Comparison of ENCODE assay signal across 8 mouse cellular contexts in the genomic region with DNA sequence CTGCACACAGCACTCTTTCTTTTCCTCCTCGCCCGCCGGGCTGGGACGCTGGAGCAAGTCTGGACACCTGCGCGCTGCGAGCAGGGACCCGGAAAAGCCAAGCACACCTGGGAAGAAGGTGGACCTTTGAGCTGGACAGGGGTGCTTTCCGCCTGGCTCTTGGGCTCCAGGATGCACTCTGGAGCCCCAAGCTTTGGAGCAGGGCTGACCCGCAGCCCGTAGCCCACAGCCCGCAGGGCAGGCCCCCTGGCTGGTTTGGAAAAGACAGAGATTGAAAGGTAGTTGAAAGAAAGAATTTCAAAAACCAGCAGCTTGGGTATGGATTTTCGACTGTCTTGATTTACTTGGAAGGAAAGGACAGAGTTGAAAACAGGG. TPM values are rescaled to one million over a fixed set of nuclear protein-coding genes. Genes with fewer than 3 reads are reported as not detected.
DNase-seq lines count a peak whose midpoint lies in the region; ATAC-seq and TF ChIP-seq lines count a peak whose summit lies in the region.

No protein-coding gene starts in this region.

- DNase-seq in heart, adult 2 months: no peak
- DNase-seq in forebrain, postnatal 0 days: no peak
- DNase-seq in adrenal gland, postnatal 25 days: no peak
- no peak for DNase-seq in cerebellum, adult 18-20 months
- no peak for DNase-seq in frontal cortex, adult 2 months (ENCODE audit: extremely low spot score in 1 of 2, low spot score in 1 of 2)

- peaks cover 10% of the 10 kb centered on the region; the same call in 1 of the 2 replicates for H3K27me3 ChIP-seq in heart, embryonic 13.5 days (replicated peaks)
- H3K27me3 ChIP-seq in heart, adult 2 months (ENCODE audit: control insufficient read depth, insufficient read depth, low read length): no peaks in the 10 kb centered on the region
- H3K27me3 ChIP-seq in E14TG2a.4 (ENCODE audit: insufficient read depth, low read length): peaks cover 26% of the 10 kb centered on the region
- no peaks in the 10 kb centered on the region for H3K27me3 ChIP-seq in forebrain, postnatal 0 days (ENCODE audit: insufficient read depth, low read length)
- peaks cover 25% of the 10 kb centered on the region for H3K27me3 ChIP-seq in liver, embryonic 15.5 days

- no peak overlapping the region for H3K27ac ChIP-seq in heart, embryonic 13.5 days (replicated peaks)
- H3K27ac ChIP-seq in heart, adult 2 months: no peak overlapping the region
- no peak overlapping the region for H3K27ac ChIP-seq in forebrain, postnatal 0 days (ENCODE audit: low read depth, low read length)
- no peak overlapping the region for H3K27ac ChIP-seq in liver, embryonic 15.5 days (replicated peaks)

- no peaks in the 10 kb centered on the region for H3K79me2 ChIP-seq in heart, adult 2 months (replicated peaks; ENCODE audit: control insufficient read depth, insufficient read depth, low read length)

- TF ChIP-seq CTCF in heart, adult 2 months (IDR thresholded peaks at IDR 0.05): no peak
- no peak for TF ChIP-seq CTCF in E14TG2a.4 (conservative IDR thresholded peaks at IDR 0.05; ENCODE audit: low read length)
- no peak for TF ChIP-seq CTCF in forebrain, postnatal 0 days (IDR thresholded peaks at IDR 0.05; ENCODE audit: low read depth)

- no peak for ATAC-seq in heart, embryonic 13.5 days (ENCODE audit: extremely low read depth, insufficient number of reproducible peaks, low FRiP score, low TSS enrichment)
- ATAC-seq in forebrain, postnatal 0 days: 0 out of 2 replicates have a peak, but pooled peaks have one; percentile 3
- ATAC-seq in liver, embryonic 15.5 days (ENCODE audit: insufficient read depth): no peak

- H3K4me2 ChIP-seq in heart, embryonic 13.5 days: peak overlapping the region; percentile 97
- peak overlapping the region; percentile 99 for H3K4me2 ChIP-seq in forebrain, postnatal 0 days (ENCODE audit: low read depth)
- H3K4me2 ChIP-seq in liver, embryonic 15.5 days: peak overlapping the region; percentile 65

- no peak for TF ChIP-seq POLR2A in heart, adult 2 months (IDR thresholded peaks at IDR 0.05; ENCODE audit: insufficient read depth, low read depth, low read length)

- no peaks in the 10 kb centered on the region for H3K36me3 ChIP-seq in heart, embryonic 13.5 days
- H3K36me3 ChIP-seq in heart, adult 2 months (ENCODE audit: control insufficient read depth, insufficient read depth, low read length): no peaks in the 10 kb centered on the region
- H3K36me3 ChIP-seq in E14TG2a.4 (ENCODE audit: insufficient read depth, low read length): no peaks in the 10 kb centered on the region
- no peaks in the 10 kb centered on the region for H3K36me3 ChIP-seq in forebrain, postnatal 0 days (ENCODE audit: insufficient read depth)
- no peaks in the 10 kb centered on the region for H3K36me3 ChIP-seq in liver, embryonic 15.5 days (replicated peaks)

- peak overlapping the region; percentile 72 for H3K4me3 ChIP-seq in heart, embryonic 13.5 days
- H3K4me3 ChIP-seq in heart, adult 2 months: no peak overlapping the region
- H3K4me3 ChIP-seq in E14TG2a.4 (replicated peaks; ENCODE audit: low read length): peak overlapping the region; percentile 81
- H3K4me3 ChIP-seq in forebrain, postnatal 0 days (ENCODE audit: low read depth, low read length): peak overlapping the region; percentile 44
- H3K4me3 ChIP-seq in liver, embryonic 15.5 days (replicated peaks): peak overlapping the region; percentile 47

- H3K9me3 ChIP-seq in heart, embryonic 13.5 days: no peaks in the 10 kb centered on the region
- no peaks in the 10 kb centered on the region for H3K9me3 ChIP-seq in E14TG2a.4 (ENCODE audit: low read length)
- H3K9me3 ChIP-seq in forebrain, postnatal 0 days (ENCODE audit: low read length): no peaks in the 10 kb centered on the region
- H3K9me3 ChIP-seq in liver, embryonic 15.5 days (replicated peaks): no peaks in the 10 kb centered on the region

- 4% methylated on average over 13 of the region's 13 CpGs for WGBS in heart, embryonic 13.5 days
- WGBS in heart, adult 2 months: 8% methylated on average over 13 of the region's 13 CpGs
- 2% methylated on average over 12 of the region's 13 CpGs for WGBS in forebrain, postnatal 0 days
- WGBS in liver, embryonic 15.5 days (ENCODE audit: insufficient replicate concordance): 10% methylated on average over 13 of the region's 13 CpGs

- intact Hi-C loops in heart, adult 2 months (cut with DNase I): no loop called here

- no peaks in the 10 kb centered on the region for H3K4me1 ChIP-seq in heart, embryonic 13.5 days
- H3K4me1 ChIP-seq in heart, adult 2 months (ENCODE audit: control insufficient read depth, insufficient read depth, low read length): no peaks in the 10 kb centered on the region
- H3K4me1 ChIP-seq in E14TG2a.4 (replicated peaks; ENCODE audit: low read depth, low read length): peaks cover 21% of the 10 kb centered on the region
- H3K4me1 ChIP-seq in forebrain, postnatal 0 days (ENCODE audit: insufficient read depth): no peaks in the 10 kb centered on the region
- H3K4me1 ChIP-seq in liver, embryonic 15.5 days (replicated peaks): 0 out of 2 replicates have a peak, but pooled peaks cover 2% of the 10 kb centered on the region

- H3K9ac ChIP-seq in heart, embryonic 13.5 days: peak overlapping the region; percentile 79
- H3K9ac ChIP-seq in heart, adult 2 months (ENCODE audit: low read depth, low read length): no peak overlapping the region
- H3K9ac ChIP-seq in forebrain, postnatal 0 days: peak overlapping the region; percentile 49
- H3K9ac ChIP-seq in liver, embryonic 15.5 days: no peak overlapping the region

- TF ChIP-seq EP300 in heart, adult 2 months (IDR thresholded peaks at IDR 0.05; ENCODE audit: insufficient read depth, low read depth, low read length): no peak

RNA-seq across cellular contexts. Expression of a gene that starts 0.4 kb away (rescaled TPM):
- 0.24 and 0.52 TPM in 2 replicates for polyA plus RNA-seq in heart, embryonic 13.5 days (2015; fragmentation: Nextera tagmentation; extraction: Ambion mirVana)
- total RNA-seq in heart, adult 2 months (2021): under 1 TPM in 1 of 2 experiments, not detected in 1; 0.34 TPM
- not detected in 2 replicates for polyA plus RNA-seq in heart, adult 2 months (2012; rRNA removed)
- 0.08 and 0.10 TPM in 2 replicates for total RNA-seq in forebrain, postnatal 0 days (2014; rRNA removed)
- 0.04 and 0.18 TPM in 2 replicates for polyA plus RNA-seq in forebrain, postnatal 0 days (2015; fragmentation: Nextera tagmentation; extraction: Ambion mirVana)
- polyA plus RNA-seq in liver, embryonic 15.5 days (2015; fragmentation: Nextera tagmentation; extraction: Ambion mirVana): 0.05 and 0.06 TPM in 2 replicates
- 0.43 and 0.71 TPM in 2 replicates for total RNA-seq in adrenal gland, postnatal 25 days (2021)
- 0.04 and 0.06 TPM in 2 replicates for polyA plus RNA-seq in frontal cortex, adult 2 months (2012; rRNA removed)

Comparison
In these comparisons a context has a peak if more than half of its experiments do, and no peak if none do; other contexts are left out.
1. H3K9ac ChIP-seq: peak in heart, embryonic 13.5 days (single experiment) and forebrain, postnatal 0 days (single experiment); none in heart, adult 2 months (single experiment) and liver, embryonic 15.5 days (single experiment).
2. Peak in every context shown above with its lines, with median percentiles within 50 percentile points of each other: H3K4me2 ChIP-seq.